Mouse (Mus musculus) CH12.LX (cell line): ENCODE data around the gene Rpl35.

Experiments
- CTCF ChIP-seq, 2 experiments: IDR thresholded peaks in 1 of 2; conservative IDR thresholded peaks in 1 of 2; 2 replicates each; pipeline ENCODE4 v1.5.1; 2011 to 2012; ENCODE audit warnings: low read depth in 2 of 2, low read length in 2 of 2, improper control_type of control experiment in 1 of 2, inconsistent platforms in 1 of 2, mild to moderate bottlenecking in 1 of 2, moderate library complexity in 1 of 2
- ELF1 ChIP-seq: IDR thresholded peaks from 2 replicates; pipeline ENCODE4 v1.6.1; 2014; ENCODE audit warnings: low read depth, mild to moderate bottlenecking, inconsistent platforms, low read length, improper control_type of control experiment
- EP300 ChIP-seq: IDR thresholded peaks from 2 replicates; pipeline ENCODE4 v1.6.1; 2011; ENCODE audit warnings: low read length, improper control_type of control experiment
- MYC ChIP-seq: IDR thresholded peaks from 2 replicates; pipeline ENCODE4 v1.6.1; 2011; ENCODE audit warnings: low read depth, mild to moderate bottlenecking, improper control_type of control experiment, low read length
- POLR2A ChIP-seq: IDR thresholded peaks from 2 replicates; pipeline ENCODE4 v1.6.1; 2011; ENCODE audit warnings: low read depth, mild to moderate bottlenecking, improper control_type of control experiment, low read length
- RAD21 ChIP-seq: IDR thresholded peaks from 2 replicates; pipeline ENCODE4 v1.6.1; 2011; ENCODE audit warnings: low read depth, mild to moderate bottlenecking, low read length, improper control_type of control experiment, moderate library complexity
- USF2 ChIP-seq: conservative IDR thresholded peaks from 2 replicates; pipeline ENCODE4 v1.6.1; 2011; ENCODE audit warnings: low read depth, low read length, improper control_type of control experiment
- ZC3H11A ChIP-seq: IDR thresholded peaks from 2 replicates; pipeline ENCODE4 v1.6.1; 2012; ENCODE audit warnings: low read depth, mild to moderate bottlenecking, inconsistent platforms, low read length, improper control_type of control experiment
- ZKSCAN1 ChIP-seq: IDR thresholded peaks from 2 replicates; pipeline ENCODE4 v1.6.1; 2012; ENCODE audit warnings: low read depth, inconsistent platforms, low read length, improper control_type of control experiment, borderline replicate concordance

GRCm38 (mm10) chr2:39005574-39006079, at the start of gene Rpl35:
- TF ChIP-seq CTCF (conservative IDR thresholded peaks at IDR 0.05 in 1 of 2, IDR thresholded peaks at IDR 0.05 in 1 of 2; ENCODE audit: low read depth in 2 of 2, low read length in 2 of 2) (peak in 1 of 2 experiments; percentile 65; a peak in 2 of 4 replicates), ZC3H11A (no peak), RAD21 (no peak), ELF1 (no peak), POLR2A (no peak), ZKSCAN1 (no peak), EP300 (no peak), USF2 (no peak), MYC (no peak)
